Comparison of ENCODE assay signal across 30 mouse cellular contexts in the genomic region with DNA sequence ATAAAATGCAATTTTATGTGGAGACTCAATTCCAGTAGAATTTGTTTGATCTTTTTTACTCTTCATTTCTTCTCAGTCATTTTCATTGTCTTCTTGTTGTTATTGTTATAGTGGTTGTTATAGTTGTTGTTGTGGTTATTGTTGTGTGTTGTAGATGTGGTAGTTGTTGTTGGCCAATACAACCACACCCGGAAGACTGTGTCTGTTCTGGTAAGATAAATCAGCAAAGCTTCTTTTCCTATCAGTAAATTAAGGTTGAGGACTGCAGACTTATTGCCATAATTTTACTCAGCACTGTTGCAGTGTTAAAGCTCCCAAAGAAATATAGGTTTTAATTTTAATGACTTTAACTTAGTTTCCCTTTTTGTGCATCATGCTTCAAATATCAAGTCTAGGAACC. TPM values are rescaled to one million over a fixed set of nuclear protein-coding genes. Genes with fewer than 3 reads are reported as not detected.
"Had no signal": no experiment of that assay in that cellular context is flagged by ENCODE, and none has a peak within 500 bp of the region (broad histone marks: within the 10 kb centered on the region; RNA-seq: fewer than 3 reads in every experiment).

No protein-coding gene starts in this region.

- H3K4me3 ChIP-seq: gastrocnemius, adult 2 months; heart, embryonic 10.5 days; heart, embryonic 12.5 days; hindbrain, embryonic 10.5 days; hindbrain, embryonic 12.5 days; kidney, embryonic 15.5 days; left cerebral cortex, adult 2 months; limb, embryonic 13.5 days; limb, embryonic 15.5 days had no signal

- H3K9me3 ChIP-seq: heart, embryonic 10.5 days; heart, embryonic 12.5 days; hindbrain, embryonic 10.5 days; hindbrain, embryonic 12.5 days; kidney, embryonic 15.5 days; limb, embryonic 13.5 days; limb, embryonic 15.5 days had no signal

- H3K4me1 ChIP-seq: heart, embryonic 10.5 days; heart, embryonic 12.5 days; hindbrain, embryonic 10.5 days; hindbrain, embryonic 12.5 days; kidney, embryonic 15.5 days; limb, embryonic 13.5 days; limb, embryonic 15.5 days had no signal

- H3K9ac ChIP-seq: heart, embryonic 12.5 days; hindbrain, embryonic 12.5 days; hindbrain, embryonic 14.5 days; kidney, embryonic 15.5 days; limb, embryonic 13.5 days; limb, embryonic 15.5 days had no signal

- H3K36me3 ChIP-seq: heart, embryonic 10.5 days; heart, embryonic 12.5 days; hindbrain, embryonic 10.5 days; hindbrain, embryonic 12.5 days; kidney, embryonic 15.5 days; limb, embryonic 13.5 days; limb, embryonic 15.5 days had no signal

- H3K27ac ChIP-seq: gastrocnemius, adult 2 months; heart, embryonic 10.5 days; hindbrain, embryonic 10.5 days; hindbrain, embryonic 12.5 days; hindbrain, embryonic 14.5 days; kidney, embryonic 15.5 days; kidney, postnatal 0 days; left cerebral cortex, adult 2 months; limb, embryonic 13.5 days; limb, embryonic 15.5 days had no signal

- ATAC-seq: forebrain, embryonic 16.5 days; hindbrain, embryonic 16.5 days; intestine, embryonic 16.5 days had no signal

- H3K4me2 ChIP-seq: heart, embryonic 12.5 days; hindbrain, embryonic 12.5 days; hindbrain, embryonic 14.5 days; kidney, embryonic 15.5 days; limb, embryonic 13.5 days; limb, embryonic 15.5 days had no signal

- H3K27me3 ChIP-seq: heart, embryonic 12.5 days; hindbrain, embryonic 12.5 days; kidney, embryonic 15.5 days; limb, embryonic 13.5 days; limb, embryonic 15.5 days had no signal

- DNase-seq: gastrocnemius, adult 2 months; gastrocnemius, postnatal 10 days; gastrocnemius, postnatal 25 days; heart, postnatal 10 days; heart, postnatal 4 days; kidney, adult 11 months; kidney, adult 2 months; kidney, adult 9 months; kidney, postnatal 14 days; kidney, postnatal 36 days; layer of hippocampus, adult 9-11 months; left cerebral cortex, postnatal 4 days had no signal

RNA-seq across cellular contexts. Expression of a gene that starts 45.8 kb away (rescaled TPM):
- total RNA-seq: gastrocnemius, adult 2 months; gastrocnemius, postnatal 10 days; gastrocnemius, postnatal 25 days; gastrocnemius, postnatal 4 days; granulocyte monocyte progenitor cell, adult 5-6 weeks; heart, adult 8-10 months; heart, postnatal 10 days; heart, postnatal 25 days had no signal
- polyA plus RNA-seq: heart, embryonic 12.5 days; kidney, adult 2 months; kidney, embryonic 15.5 days; kidney, postnatal 0 days; large intestine, adult 2 months had no signal
